Mouse (Mus musculus): ENCODE data around the gene Olfr1111. TPM values are rescaled to one million over a fixed set of nuclear protein-coding genes. Genes with fewer than 3 reads are reported as not detected.

Olfr1111 gene
- polyA plus RNA-seq (2017; shearing (Covaris generic)), result not detected

DNA sequence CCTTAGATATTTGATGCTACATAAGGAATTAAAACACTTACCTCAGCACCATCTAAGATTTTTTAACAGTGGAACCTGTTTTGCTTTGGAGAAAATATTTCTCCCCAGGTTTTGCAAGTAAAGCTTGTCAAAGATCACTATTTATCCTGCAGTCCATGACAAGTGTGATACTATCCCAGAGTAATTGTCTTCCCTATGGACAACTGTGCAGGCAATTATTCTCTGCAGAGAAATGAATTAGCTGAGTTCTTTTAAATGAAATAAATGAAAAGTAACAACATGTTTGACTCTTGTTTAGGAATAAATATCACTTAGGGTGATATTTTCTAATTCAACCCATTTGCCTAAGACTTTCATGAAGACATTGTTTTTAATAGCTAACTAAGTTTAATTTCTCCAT lies at the start of gene Olfr1111:
Gene Olfr1111, minus strand, starts transcription at position 101 of the 400 bp plus-strand sequence.

DNA sequence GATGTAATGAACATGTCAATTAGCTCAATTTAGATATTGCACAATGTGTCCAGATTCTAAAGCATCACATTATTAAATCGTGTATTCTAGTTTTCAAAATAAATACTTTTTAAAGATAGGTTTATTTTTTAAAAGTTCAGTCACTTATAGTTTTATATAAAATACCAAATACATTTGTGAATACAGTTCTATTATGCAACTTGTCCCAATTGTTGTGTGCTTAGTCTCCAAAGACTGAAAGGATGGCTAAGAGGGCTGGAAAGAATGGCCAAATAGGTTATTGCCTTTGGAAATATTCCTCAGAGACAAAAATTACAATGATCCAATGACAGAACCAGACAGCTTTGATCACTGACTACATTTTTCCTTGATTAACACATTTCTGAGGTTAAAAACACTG lies 35.1 kb upstream of the Olfr1111 start, which contains the start of gene Olfr1112:
Gene Olfr1112, plus strand, starts transcription at position 301 of the 400 bp plus-strand sequence.

DNA sequence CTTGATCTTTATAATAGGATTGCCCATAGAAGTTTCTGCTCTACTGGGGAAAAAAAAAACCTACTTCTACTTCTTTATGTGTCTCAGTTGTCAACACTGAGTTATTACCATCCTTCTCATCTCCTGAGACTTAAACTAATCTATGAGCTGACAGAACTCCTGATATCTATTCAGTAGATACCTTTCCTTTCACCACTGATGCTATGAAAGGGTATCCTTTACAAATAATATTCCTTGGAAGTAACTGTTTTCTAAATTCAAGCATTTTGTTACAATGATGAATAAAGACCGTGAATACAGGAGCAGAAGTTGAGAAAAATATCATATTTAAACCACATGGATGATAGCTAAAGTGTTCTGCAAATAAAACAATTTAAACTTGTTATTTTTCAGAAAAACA lies 12.2 kb downstream of the Olfr1111 start, which contains the start of gene Olfr1110:
Gene Olfr1110, minus strand, starts transcription at position 101 of the 400 bp plus-strand sequence.

DNA sequence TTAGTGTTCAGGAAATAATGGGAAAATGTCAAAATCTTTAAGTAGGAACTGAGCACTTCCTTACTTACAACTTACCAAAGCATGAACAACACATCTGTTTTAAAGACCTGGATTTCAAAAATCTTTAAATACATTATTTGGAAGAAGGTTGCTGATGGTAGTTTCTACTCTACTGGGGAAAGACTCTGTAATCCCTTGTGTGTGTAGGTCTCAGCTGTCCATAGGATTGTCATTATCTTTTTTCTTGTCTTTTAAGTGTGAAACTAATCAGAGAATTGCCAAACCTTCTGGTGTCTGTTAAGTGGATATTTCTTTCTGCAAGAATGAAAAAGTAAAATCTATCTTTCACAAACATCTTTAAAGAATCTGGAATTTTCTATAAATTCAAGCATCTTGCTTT lies 38.0 kb downstream of the Olfr1111 start, which contains the start of gene Olfr259:
Gene Olfr259, minus strand, starts transcription at position 101 of the 400 bp plus-strand sequence.

Other genes with a start within 250 kb of the Olfr1111 start
- gene Olfr1098, start 228.1 kb downstream of the Olfr1111 start, polyA plus RNA-seq (2017; shearing (Covaris generic)), result not detected
- not detected for gene Olfr1099, start 191.9 kb downstream of the Olfr1111 start, polyA plus RNA-seq (2017; shearing (Covaris generic))
- gene Olfr1100, start 172.7 kb downstream of the Olfr1111 start, polyA plus RNA-seq (2017; shearing (Covaris generic)), result not detected
- gene Olfr1101, start 161.4 kb downstream of the Olfr1111 start, polyA plus RNA-seq (2017; shearing (Covaris generic)), result not detected
- gene Olfr1102, start 154.2 kb downstream of the Olfr1111 start, polyA plus RNA-seq (2017; shearing (Covaris generic)), result not detected
- gene Olfr1104, start 125.5 kb downstream of the Olfr1111 start, polyA plus RNA-seq (2017; shearing (Covaris generic)), result not detected
- gene Olfr1105, start 116.1 kb downstream of the Olfr1111 start, polyA plus RNA-seq (2017; shearing (Covaris generic)), result not detected
- not detected for gene Olfr1106, start 100.4 kb downstream of the Olfr1111 start, polyA plus RNA-seq (2017; shearing (Covaris generic))
- gene Olfr1107, start 76.8 kb downstream of the Olfr1111 start, polyA plus RNA-seq (2017; shearing (Covaris generic)), result not detected
- 0.17 TPM for gene Olfr1109, start 56.6 kb downstream of the Olfr1111 start, polyA plus RNA-seq (2017; shearing (Covaris generic))
- gene Olfr259, start 38.1 kb downstream of the Olfr1111 start, polyA plus RNA-seq (2017; shearing (Covaris generic)), result not detected
- not detected for gene Olfr1110, start 12.3 kb downstream of the Olfr1111 start, polyA plus RNA-seq (2017; shearing (Covaris generic))
- gene Olfr1112, start 35.2 kb upstream of the Olfr1111 start, polyA plus RNA-seq (2017; shearing (Covaris generic)), result not detected
- gene Olfr1113, start 56.3 kb upstream of the Olfr1111 start, polyA plus RNA-seq (2017; shearing (Covaris generic)), result not detected
- not detected for gene Olfr1115, start 95.4 kb upstream of the Olfr1111 start, polyA plus RNA-seq (2017; shearing (Covaris generic))
- 0.02 TPM for gene Olfr1116, start 114.9 kb upstream of the Olfr1111 start, polyA plus RNA-seq (2017; shearing (Covaris generic))
- gene Olfr1118, start 155.0 kb upstream of the Olfr1111 start, polyA plus RNA-seq (2017; shearing (Covaris generic)), result not detected
- 0.07 TPM for gene Olfr1120, start 202.2 kb upstream of the Olfr1111 start, polyA plus RNA-seq (2017; shearing (Covaris generic))
- gene Olfr1121, start 217.3 kb upstream of the Olfr1111 start, polyA plus RNA-seq (2017; shearing (Covaris generic)), result not detected
- 0.16 TPM for gene Olfr1122, start 233.2 kb upstream of the Olfr1111 start, polyA plus RNA-seq (2017; shearing (Covaris generic))